Mouse (Mus musculus) midbrain, postnatal 0 days (tissue): ENCODE results near the gene Tyms. TPM values are rescaled to one million over a fixed set of nuclear protein-coding genes. Genes with fewer than 3 reads are reported as not detected.

ENCODE experiments used
- ATAC-seq: fragments of 200-750 bp; cut with Nextera tagmentation; 2 replicates; pipeline ENCODE4 v1.8.0; 2017; ENCODE audit warnings: moderate number of reproducible peaks, mild to moderate bottlenecking, moderate TSS enrichment, moderate library complexity; ENCODE audit not compliant: low FRiP score
- DNase-seq: peaks from one replicate; pipeline ENCODE4 v3.0.0-alpha.2; 2015; ENCODE audit warnings: low spot score
- H3K27ac ChIP-seq: fragments of 300-500 bp; sonication (generic); 2 replicates; pipeline ENCODE4 v1.5.1; 2014; ENCODE audit warnings: low read depth, mild to moderate bottlenecking, low read length, mixed read lengths
- H3K27me3 ChIP-seq: fragments of 300-500 bp; sonication (generic); 2 replicates; pipeline ENCODE4 v1.6.1; 2014; ENCODE audit warnings: low read length, control low read depth, mixed read lengths; ENCODE audit not compliant: insufficient read depth
- H3K36me3 ChIP-seq: fragments of 300-500 bp; sonication (generic); 2 replicates; pipeline ENCODE4 v1.6.1; 2014; ENCODE audit warnings: low read length, control low read depth, mixed read lengths; ENCODE audit not compliant: insufficient read depth
- H3K4me1 ChIP-seq: fragments of 300-500 bp; sonication (generic); 2 replicates; pipeline ENCODE4 v1.6.1; 2014; ENCODE audit warnings: mild to moderate bottlenecking, control low read depth, antibody characterized with exemption, low read length, mixed read lengths; ENCODE audit not compliant: insufficient read depth
- H3K4me2 ChIP-seq: fragments of 300-500 bp; sonication (generic); 2 replicates; pipeline ENCODE4 v1.6.1; 2014; ENCODE audit warnings: low read depth, mild to moderate bottlenecking, low read length, mixed read lengths; ENCODE audit not compliant: poor library complexity, severe bottlenecking
- H3K4me3 ChIP-seq: fragments of 300-500 bp; sonication (generic); 2 replicates; pipeline ENCODE4 v1.5.1; 2014; ENCODE audit warnings: low read depth, mild to moderate bottlenecking, low read length, moderate library complexity
- H3K9ac ChIP-seq: fragments of 300-500 bp; sonication (generic); replicated peaks from 2 replicates; pipeline ENCODE4 v1.6.1; 2014; ENCODE audit warnings: mild to moderate bottlenecking, low read length, moderate library complexity, mixed read lengths; ENCODE audit not compliant: poor library complexity, severe bottlenecking
- H3K9me3 ChIP-seq: fragments of 300-500 bp; sonication (generic); 2 replicates; pipeline ENCODE4 v1.6.1; 2016; ENCODE audit warnings: low read length, control low read depth
- CTCF ChIP-seq: IDR thresholded peaks from 2 replicates; pipeline ENCODE4 v1.5.1; 2016; ENCODE audit warnings: antibody characterized with exemption, mild to moderate bottlenecking
- WGBS: fragments of 180-500 bp; shearing (Covaris S2); extraction: QIAGEN DNeasy Blood & Tissue Kit; methylation state at CpG from one replicate; pipeline ENCODE4 v1.1.7; 2014; 5-methylcytosine and 5-hydroxymethylcytosine counted together
- polyA plus RNA-seq: library from polyadenylated mRNA; unstranded; fragments of >200 nt; fragmentation: Nextera tagmentation; extraction: Ambion mirVana; gene quantifications from 2 replicates; pipeline ENCODE4 v1.2.1, GENCODE M21; 2015
- total RNA-seq: library from RNA; depleted of rRNA; stranded (reverse); fragments of >200 nt; gene quantifications from 2 replicates; pipeline ENCODE4 v1.2.3, GENCODE M21; 2014; rRNA removed

Tyms gene
- total and polyA plus RNA-seq, 2 experiments from 2014 or later, result 11.3 to 21.2 TPM

DNA sequence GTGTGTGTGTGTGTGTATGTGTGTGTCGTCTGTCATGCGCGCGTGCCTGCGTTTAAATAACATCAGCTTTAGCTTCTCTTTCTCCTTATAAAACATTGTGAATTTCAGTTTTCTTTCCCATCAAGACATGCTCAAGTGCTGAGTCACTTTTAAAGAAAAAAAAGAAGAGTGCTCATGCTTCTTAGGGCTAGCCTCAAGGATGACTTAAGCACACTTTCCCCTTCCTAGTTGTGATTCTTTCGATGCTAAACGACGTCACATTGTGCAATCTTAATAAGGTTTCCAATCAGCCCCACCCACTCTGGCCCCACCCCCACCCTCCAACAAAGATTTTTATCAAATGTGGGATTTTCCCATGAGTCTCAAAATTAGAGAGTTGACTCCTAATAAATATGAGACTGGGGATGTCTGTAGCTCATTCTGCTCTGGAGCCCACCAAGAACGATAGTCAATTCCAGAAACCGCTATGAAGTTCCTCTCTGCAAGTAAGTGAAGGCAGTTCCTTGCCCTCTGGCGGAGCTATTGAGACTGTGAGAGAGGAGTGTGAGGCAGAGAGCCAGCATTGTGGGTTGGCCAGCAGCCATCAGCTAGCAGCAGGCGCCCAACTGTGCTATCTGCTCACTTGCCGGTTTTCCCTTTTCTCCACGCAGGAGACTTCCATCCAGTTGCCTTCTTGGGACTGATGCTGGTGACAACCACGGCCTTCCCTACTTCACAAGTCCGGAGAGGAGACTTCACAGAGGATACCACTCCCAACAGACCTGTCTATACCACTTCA, 60.5 kb downstream of the Tyms start, which contains the start of gene Il6:
TSS of gene Il6 (plus strand) at position 389 of the 778 bp plus-strand sequence.
- DNase-seq (peak; percentile 88), ATAC-seq (no peak)
- Histone ChIP-seq H3K9me3 (no peaks in the 10 kb centered on the region), H3K4me2 (no peak within 1 kb of the TSS), H3K4me1 (no peaks in the 10 kb centered on the region), H3K9ac (no peak within 1 kb of the TSS), H3K36me3 (no peaks in the 10 kb centered on the region), H3K27ac (no peak within 1 kb of the TSS), H3K4me3 (no peak within 1 kb of the TSS), H3K27me3 (no peaks in the 10 kb centered on the region)
- peak; percentile 56 for TF ChIP-seq CTCF
- WGBS, result 64% methylated on average over 16 of the region's 16 CpGs

Other genes with a start within 250 kb of the Tyms start
- 0.38 TPM in 1 of 2 replicates, not detected in the other for gene Il6, start 60.5 kb downstream of the Tyms start, total RNA-seq
- gene Il6, start 60.5 kb downstream of the Tyms start, polyA plus RNA-seq, result not detected in 2 replicates
- 18.1 and 20.6 TPM in 2 replicates for gene Garem2, start 31.5 kb upstream of the Tyms start, total RNA-seq
- 8.9 and 9.9 TPM in 2 replicates for gene Garem2, start 31.5 kb upstream of the Tyms start, polyA plus RNA-seq
- 3.3 and 4.3 TPM in 2 replicates for gene 3110082J24Rik, start 32.5 kb upstream of the Tyms start, total RNA-seq
- gene 3110082J24Rik, start 32.5 kb upstream of the Tyms start, polyA plus RNA-seq, result 2.6 and 3.8 TPM in 2 replicates
- 42.3 and 54.1 TPM in 2 replicates for gene Hadha, start 81.5 kb upstream of the Tyms start, total RNA-seq
- 58.7 and 59.8 TPM in 2 replicates for gene Hadha, start 81.5 kb upstream of the Tyms start, polyA plus RNA-seq
- 49.9 and 56.8 TPM in 2 replicates for gene Hadhb, start 81.6 kb upstream of the Tyms start, total RNA-seq
- 41.1 and 47.0 TPM in 2 replicates for gene Hadhb, start 81.6 kb upstream of the Tyms start, polyA plus RNA-seq
- 0.14 TPM in 1 of 2 replicates, not detected in the other for gene Adgrf3, start 132.1 kb upstream of the Tyms start, total RNA-seq
- gene Adgrf3, start 132.1 kb upstream of the Tyms start, polyA plus RNA-seq, result not detected in 2 replicates
- gene Selenoi, start 159.0 kb upstream of the Tyms start, total RNA-seq, result 99.1 and 113 TPM in 2 replicates
- 24.3 and 26.8 TPM in 2 replicates for gene Selenoi, start 159.0 kb upstream of the Tyms start, polyA plus RNA-seq
- 5.9 and 7.6 TPM in 2 replicates for gene Drc1, start 207.8 kb upstream of the Tyms start, total RNA-seq
- gene Drc1, start 207.8 kb upstream of the Tyms start, polyA plus RNA-seq, result 10.2 and 11.2 TPM in 2 replicates